Mouse (Mus musculus) ovary, postnatal 14 days (tissue): ENCODE measurements at regions not wholly inside any gene's neighbourhood (a gene's known extent, or its start where the extent isn't known, plus 50 kb on each side); places are given as distances from the start of the nearest gene placed in this dataset.

Experiments
- DNase-seq: peaks from one replicate; pipeline ENCODE4 v3.0.0; 2022; ENCODE audit warnings: low spot score

DNA sequence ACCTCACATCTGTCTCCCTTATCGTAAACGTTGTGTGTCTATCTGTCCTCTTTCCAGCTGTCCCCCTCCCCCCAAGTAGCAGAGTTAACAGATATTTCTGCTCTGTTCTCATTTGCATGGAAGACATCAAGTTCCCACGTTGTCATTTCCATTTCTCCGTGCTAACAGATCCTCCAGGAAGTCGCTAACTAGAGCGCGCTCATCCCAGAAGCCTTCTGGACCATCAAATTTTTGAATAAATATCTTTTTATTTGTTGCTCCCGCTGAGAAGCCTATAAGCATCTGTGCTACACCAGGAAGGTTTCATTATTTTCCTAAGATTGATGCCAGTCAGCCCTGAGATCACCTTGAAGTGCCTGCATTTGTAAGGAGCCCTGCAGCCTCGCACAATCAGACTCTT is 275.4 kb downstream of the Prex1 start:
- DNase-seq = no peak

DNA sequence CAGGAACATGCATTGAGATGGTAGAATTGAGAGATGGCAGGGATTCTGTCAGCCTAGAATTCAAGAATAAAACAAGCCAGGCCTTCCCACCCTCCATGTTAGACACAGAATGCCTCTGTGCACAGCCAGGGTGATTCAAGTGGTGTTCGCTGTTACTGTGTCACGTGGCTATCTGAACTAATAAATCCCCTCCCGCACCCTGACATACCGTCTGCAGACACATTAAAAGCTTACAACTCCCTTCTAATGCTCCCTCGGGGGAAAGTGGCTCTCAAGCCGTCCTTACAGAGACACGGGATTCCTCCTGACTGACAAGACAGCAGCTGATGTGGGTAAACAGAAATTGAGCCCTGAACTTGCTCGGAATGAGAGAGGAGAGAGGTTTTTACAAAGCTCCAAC is 279.1 kb downstream of the Prex1 start:
- DNase-seq = no peak

DNA sequence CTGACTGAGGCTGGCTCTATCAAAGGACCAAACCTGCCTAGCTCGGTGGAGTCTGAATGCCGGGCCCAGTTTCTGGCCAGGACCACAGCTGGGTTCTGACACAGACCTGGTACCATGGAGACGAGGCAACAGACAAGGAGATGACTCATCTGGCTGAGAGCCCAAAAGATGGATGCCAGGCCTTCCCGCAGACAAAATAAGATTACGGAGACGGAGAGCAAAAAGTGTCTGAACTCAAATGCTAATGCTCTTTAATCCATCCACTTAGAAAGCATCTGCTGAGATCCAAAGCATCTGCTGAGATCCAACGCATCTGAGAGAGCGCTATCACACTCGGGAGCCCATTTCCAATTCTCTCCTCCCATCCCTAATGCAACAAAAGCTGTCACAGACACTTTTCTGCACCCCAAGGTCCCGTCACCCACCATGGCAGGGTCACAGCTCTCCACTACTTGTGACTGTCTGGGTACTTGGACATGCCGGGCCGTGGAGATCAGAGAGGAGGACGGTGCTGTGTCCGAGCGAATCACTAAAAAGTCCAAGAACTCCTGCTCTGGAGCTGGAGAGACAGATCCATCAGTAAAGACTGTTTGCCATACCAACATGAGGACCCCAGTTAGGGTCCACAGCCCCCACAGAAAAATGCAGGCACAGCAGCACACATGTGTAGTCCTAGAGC is 278.3 kb upstream of the Sulf2 start:
- DNase-seq = peak; percentile 59

DNA sequence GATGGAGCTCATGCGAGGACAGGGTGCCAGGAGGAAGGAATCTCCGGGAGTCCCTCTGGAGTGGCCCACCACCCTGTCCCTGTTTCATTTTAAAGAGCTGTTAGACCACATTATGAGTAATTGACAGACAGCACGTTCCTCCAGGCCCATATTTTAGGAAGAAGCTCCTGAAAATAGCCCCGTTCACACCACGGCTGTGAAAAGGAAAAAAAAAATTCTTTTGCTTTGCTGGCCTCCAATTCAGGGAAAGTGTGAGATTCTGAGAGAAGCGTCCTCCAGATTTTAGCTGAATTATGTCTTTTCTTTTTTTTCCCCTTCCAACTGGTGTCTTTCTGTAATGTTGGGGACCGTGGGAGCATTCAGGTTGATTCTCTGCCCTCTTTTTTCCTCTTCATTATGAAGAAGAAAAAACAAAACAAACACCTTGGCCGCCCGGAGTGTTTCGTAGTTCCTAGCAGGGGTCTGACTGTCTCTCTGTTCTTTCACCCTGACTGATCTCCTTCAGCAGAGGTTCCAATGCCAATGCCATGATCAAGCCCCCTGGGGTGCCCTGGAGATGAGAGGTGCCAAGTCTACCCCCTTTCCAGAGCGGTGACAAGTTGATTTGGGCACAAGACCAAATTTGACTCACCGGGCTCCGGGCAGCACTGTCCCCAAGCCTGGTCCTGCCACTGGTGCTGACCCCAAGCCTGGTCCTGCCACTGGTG is 277.6 kb upstream of the Sulf2 start:
- DNase-seq = no peak

DNA sequence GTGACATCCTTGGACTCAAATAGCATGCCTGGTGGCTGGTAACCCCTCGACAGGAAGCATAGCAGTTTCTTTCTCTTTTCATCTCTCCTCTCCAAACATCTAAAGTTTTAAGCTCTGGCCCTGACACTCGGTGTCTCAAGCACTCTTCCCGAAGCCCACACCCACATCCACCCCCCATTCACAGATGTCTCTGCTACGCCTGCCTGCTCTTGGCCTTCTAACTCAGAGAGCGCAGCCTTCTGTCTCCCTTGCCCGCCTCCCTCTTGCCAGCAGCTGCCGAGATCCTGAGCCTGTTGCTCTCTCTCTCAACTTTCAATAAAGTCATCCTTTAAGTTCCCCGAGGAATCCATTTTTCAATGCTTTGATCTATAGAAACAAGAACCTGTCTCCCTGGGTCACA is 277.1 kb upstream of the Sulf2 start:
- no peak for DNase-seq

DNA sequence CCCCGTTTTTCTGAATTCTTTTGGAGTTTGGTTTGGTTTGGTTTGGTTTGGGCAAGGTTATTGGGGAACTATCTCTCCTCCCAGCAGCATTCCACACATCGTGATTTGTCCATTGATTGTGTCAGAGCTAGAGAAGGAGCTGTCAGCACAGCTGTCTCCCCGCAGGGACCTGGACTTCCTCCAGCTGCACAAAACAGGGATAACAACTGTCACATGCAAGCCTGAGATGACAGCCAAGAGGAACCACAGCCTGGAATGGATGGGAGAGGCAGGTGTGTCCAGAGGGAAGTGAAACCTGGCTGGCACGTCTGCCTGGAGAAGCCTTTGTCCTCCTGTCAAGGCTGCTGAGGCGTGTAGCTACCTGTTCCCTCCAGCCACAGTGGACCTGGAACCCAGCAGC is 274.5 kb upstream of the Sulf2 start:
- DNase-seq = no peak

DNA sequence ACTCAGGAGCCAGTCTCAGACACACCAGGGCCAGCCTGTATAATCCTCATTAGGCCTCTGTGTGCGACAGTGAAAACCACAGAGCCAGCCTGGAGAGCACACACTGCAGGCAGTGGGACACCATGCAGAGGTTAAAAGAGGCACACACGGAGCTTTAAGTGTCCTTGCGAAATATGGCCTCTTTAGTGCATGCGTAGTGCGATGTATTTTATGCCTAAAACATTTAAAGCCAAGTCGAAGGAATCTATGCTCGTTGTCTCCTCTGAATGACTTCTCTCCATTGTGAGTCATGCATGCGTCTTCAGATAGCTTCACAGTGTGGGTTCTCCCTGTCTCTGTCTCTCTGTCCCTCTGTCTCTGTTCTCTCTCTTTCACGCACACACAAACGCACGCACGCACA is 274.0 kb upstream of the Sulf2 start:
- DNase-seq = no peak

DNA sequence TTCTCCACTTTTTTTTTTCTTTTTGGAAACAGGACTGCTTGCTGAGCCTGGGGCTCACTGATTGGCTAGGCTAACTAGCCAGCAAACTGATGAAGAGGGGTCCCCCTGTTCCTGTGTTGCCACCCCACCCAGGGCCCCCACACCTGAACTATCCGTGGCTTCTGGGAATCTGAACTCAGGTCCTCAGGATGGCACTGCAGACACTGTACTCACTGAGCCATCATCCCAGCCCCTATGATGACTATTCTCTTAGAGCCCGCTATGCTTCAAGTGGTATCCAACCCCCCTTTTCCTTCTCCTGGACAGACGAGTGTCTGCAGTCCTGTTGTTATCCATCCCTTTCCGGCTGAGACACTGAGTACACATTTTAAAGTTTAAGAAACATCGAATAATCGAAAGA is 271.9 kb upstream of the Sulf2 start:
- no peak for DNase-seq

DNA sequence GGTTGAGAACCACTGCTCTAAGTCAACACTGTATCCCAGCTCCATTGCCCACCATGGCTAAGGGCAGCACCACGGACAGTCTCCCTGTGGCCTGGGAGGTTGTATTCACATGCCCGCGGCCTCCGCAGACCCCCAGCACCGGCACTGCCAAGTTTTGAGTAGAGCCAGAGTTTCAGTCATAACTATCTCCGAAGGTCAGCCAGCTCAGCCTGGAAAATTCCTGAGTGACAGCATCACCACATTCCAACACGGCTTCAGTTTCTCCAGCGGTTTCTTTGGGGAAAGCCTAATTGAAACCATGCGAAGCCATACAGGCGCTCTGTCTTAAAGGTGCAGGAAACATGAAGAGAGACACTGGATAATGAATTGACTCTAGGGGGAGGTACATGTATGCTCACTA is 271.5 kb upstream of the Sulf2 start:
- peak; percentile 34 for DNase-seq

DNA sequence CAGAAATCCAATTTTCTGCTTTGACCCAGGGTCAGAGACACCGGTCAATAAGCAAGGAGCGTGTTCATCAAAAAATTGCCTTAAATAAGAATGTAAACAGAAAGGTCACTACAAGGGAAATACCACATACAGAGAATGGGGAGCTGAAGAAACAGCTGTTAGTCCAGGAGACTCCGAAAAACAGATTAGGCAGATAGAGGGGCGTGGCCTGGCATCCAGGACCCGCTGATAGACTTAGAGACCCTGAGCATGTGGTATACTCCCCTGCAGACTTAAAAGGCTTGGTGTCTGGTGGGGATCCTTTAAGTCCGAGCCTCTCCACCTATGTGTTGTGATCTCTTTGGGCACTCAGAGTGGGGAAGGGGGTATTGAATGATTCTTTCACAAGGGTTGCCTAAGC is 271.0 kb upstream of the Sulf2 start:
- no peak for DNase-seq

DNA sequence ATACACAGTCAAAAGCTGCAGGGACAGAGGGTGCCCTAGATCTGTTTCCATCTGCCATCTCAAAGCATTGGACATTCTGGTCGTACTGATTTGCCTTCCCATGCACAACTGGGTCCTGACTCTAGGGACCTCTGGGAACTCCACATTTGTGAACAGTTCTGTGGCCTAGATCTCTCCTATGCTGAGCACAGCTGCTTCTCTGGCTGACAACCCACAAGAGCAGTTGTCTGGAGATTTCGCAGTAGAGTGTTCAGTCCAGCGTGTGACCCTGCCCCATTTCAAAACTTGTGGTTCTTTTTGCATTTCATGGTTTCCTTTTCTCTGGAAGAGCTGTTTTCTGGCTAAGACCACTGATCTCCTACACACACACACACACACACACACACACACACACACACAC is 269.7 kb upstream of the Sulf2 start:
- no peak for DNase-seq

DNA sequence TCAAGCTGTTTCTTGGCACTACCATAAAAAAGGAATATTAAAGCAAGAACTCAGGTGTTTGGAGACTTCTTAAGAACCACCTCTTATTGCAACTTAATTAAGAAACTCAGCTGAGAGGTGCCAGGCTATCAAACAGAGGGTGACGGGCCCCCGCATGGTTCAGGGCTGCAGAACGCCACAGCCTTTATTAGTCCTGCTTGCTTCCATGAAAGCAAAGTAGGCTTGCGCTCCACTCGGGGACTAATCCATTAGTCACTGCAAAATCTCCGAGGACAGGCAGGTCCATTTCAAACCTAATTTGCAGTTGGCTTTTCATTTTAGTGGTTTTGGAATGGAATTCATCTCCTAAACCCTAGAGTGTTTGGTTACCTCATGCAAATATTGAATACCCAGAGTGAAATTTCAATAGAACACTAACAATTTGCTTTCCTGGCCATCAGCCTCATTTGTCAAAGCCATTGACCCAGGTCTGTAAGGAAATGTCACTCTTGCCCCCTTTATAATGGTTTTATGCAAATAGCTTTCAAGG is 267.7 kb upstream of the Sulf2 start:
- DNase-seq = no peak

DNA sequence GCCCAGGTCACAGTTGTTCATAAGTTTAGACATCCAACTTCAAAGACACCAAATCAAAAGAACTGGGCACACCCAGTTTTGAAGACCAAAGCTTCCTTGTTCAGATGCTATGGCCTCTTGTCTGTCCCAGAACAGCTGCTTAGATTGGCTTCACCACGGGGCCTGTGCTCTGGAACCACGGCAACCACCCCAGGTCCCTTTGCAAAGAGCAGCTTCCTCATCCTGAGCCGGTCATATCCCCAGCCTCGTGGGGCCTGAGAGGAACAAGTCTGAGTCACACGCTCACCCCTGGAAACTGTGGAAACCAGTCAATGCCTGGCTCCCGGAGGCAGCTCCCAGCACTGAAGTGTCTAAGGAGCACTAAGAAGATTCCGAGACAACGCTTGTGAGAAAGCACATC is 264.8 kb upstream of the Sulf2 start:
- no peak for DNase-seq

DNA sequence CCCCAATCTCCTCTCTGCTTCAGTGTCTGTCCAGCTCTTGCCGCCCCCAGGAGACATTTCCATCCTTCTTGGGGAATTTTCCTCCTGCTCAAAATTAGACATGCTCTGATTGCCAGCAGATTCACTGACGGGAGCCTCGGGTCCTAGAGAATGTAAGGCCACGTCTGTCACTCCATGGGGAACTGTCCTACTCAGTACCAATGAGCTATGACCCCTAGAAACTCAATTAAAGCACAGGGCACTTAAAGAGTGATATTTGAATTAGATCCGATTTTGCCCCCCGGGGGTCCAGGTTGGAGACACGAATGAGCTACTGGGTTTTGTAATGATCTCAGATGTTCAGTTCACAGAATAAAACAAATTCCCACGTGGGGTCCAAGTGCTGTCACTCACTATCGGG is 263.8 kb upstream of the Sulf2 start:
- no peak for DNase-seq

DNA sequence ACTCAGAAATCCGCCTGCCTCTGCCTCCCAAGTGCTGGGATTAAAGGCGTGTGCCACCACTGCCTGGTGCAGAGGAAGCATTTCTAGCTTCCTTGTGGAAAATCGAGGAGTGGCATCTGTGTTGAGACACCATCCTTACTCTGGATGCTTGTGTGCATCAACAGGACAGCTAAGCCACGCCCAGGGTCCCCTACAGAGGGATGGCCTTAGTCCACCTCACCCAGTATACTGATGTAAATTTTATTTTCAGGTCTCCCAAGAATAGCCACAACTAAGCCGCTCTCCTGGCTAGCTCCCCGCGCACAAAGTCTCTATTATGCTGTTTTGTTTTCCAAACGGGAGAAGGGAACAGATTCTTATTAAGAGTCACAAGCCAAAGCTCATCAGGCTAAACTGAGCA is 262.8 kb upstream of the Sulf2 start:
- DNase-seq = no peak

DNA sequence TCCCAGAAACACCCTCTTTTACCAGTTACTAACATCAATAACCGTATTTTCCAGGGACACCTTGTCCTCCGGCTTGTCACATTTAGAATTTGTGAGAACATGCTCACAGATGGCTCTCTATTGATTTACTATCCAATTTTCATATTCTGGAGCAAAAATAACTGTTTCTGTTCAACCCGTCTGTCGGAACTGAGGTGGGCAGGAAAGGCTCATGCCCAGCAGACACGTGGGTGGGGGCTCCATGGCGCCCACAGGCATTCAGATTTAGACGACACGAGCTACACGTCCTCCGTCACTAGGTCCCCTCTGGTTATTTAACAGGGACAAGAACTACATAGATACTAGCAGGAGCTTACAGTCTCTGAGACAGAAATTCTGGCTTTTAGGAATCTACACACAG is 262.2 kb upstream of the Sulf2 start:
- no peak for DNase-seq

DNA sequence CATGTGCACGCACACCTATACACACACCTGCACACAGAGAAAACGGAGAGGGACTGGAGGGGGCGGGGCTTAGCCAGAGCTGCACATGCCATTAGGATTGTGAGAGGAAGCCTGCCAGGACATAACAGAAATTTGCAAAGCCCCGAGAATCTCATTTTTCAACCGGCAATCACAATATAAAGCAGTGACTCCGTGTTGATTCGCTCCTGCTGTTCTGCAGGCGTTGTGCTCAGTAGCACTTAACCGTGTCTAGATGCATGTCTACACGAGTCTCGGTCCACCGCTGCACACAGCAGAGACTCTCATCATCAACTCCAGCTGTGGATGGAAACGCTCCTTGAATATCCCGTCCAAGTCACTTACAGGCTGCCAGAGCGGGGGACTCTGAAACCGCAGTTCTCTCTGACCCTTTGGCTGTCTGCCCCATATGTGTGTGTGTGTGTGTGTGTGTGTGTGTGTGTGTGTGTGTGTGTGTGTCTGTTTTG is 260.1 kb upstream of the Sulf2 start:
- peak; percentile 46 for DNase-seq

DNA sequence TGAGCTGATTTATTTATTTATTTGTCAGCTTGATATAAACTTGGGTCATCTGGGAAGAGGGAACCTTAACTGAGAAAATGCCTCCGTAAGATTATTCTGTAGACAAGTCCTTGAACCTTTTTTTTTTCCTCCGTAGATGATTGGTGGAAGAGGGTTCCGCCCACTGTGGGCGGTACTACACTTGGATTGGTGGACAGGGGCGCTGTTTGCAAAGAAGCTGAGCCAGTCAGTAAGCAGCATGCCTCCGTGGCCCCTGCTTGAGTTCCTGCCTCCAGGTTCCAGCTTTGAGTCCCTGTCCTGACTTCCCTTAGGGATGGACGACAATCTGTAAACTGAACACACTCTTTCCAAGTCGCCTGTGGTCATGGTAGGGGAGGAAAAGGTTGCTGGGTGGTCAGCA is 259.4 kb upstream of the Sulf2 start:
- DNase-seq = no peak

DNA sequence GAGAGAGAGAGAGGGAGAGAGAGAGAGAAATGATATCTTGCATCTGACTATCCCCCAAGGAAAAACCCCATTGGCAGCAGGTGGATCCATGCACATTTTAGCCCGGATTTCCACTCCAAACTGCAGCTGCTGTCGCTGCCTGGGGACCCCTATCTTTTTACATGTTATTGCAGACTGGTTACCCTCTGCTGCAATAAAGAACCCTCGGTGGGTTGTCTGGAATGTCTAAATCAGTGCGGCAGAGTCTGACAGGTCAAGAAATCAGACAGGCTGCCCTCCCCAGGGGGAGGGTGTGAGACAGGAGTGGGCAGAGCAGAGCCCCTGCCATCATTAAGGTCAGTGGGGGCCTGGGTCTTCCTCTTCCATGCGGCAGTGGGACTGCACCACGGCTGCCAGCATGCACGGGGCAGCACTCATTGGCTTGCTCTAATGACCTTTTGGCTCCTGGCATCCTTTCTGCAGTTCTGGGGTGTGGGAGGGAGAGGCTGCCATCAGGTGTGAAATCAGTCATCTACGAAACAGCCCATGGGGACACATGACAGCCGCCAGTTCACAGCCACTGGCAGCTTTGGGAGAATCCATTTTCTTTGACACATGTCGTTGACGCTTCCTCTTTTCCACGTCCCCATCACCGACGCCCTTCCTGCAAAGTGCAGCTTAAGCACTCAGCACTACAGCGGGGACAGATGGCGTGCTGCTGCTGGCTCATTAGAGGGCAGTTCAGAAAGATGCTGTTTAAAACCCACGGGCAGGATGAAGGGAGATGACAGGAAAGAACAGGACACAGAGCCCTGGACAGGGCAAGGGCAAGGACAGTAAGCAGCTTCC is 256.8 kb upstream of the Sulf2 start:
- no peak for DNase-seq

DNA sequence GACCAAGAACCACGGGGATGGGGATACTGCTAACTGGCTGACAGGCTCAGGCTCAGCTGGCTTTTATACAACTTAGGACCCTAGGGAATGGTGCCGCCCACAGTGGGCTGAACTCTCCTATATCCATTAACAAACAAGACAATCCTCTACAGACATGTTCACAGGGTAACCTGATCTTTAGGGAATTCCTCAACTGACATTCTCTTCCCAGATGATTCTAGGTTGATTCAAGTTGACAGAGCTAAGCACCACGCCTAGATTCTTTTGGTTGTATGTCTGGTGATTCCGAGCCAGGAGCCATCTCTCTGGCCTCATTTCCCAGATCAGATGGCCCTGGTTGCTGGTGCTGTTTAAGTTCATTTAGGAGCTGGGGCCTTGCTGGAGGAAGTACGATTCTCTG is 253.9 kb upstream of the Sulf2 start:
- no peak for DNase-seq

DNA sequence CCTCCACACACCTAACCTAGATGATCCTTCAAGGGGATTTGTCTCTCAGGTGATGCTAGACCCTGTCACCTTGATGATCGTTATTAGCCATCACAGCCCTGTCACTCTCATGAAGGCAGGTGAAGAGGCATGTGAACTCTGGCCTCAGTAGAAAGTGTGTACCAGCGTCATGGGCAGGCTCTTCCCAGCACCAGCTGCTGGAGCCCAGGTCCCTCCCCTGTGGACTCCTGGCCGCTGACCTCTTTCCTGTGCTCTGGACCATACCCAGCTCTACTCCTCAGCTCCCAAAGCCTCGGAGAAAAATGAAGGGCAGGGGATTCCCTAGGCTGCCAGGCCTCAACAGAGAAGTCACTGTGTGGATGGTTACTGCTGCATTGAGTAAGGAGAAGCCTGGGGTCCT is 253.3 kb upstream of the Sulf2 start:
- DNase-seq = no peak

DNA sequence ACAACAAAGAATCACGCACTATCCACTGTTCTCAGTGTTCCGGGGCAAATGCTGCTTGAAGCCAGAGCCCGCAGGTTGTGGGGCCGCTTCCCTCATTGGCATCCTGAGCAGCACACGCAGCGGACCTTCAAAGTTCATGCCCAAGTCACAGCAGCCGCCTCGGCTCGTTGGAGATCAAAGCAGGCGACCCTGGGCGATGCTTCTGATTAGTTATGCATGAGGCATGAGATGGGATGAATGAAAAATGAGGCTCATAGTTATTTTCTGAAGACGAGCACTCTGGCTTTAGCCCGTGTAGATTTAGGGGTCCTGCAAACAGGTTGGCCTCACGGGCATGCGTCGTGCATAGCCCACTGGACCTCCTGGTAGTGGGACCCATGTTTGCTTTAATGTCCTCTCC is 252.5 kb upstream of the Sulf2 start:
- no peak for DNase-seq

DNA sequence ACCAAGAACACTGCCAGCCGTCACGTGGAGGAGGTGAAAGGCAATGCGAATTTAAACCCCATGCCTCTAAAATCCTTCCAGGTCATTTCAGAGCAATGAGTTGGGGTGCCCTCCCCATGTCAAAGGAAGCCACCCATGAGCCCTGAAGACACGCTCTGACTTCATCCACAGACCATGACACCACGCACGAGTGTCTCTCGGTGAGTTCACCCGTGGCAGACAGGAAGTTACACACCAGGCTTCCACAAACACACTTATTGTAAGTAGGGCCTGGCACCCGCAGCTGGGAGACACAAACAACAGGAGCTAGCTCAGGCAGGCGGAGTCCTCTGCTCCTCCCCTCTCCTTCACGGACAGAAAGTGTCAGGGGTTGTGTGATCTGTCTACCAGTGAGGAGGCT is 251.4 kb upstream of the Sulf2 start:
- no peak for DNase-seq
